9 mouse cellular contexts compared by ENCODE assay signal in genomic region chr11:68485206-68485942, GRCm38 (mm10). TPM values are rescaled to one million over a fixed set of nuclear protein-coding genes. Genes with fewer than 3 reads are reported as not detected.
A peak's percentile ranks its signal among the peaks of the same experiment; 100 is the strongest.
DNase-seq lines count a peak whose midpoint lies in the region; ATAC-seq lines count a peak whose summit lies in the region.
"Had no signal": no experiment of that assay in that cellular context is flagged by ENCODE, and none has a peak within 500 bp of the region (broad histone marks: within the 10 kb centered on the region; RNA-seq: fewer than 3 reads in every experiment).

No protein-coding gene starts in this region.

- no peak overlapping the region for H3K9ac ChIP-seq in hindbrain, embryonic 12.5 days
- no peak overlapping the region for H3K9ac ChIP-seq in midbrain, embryonic 16.5 days (ENCODE audit: low read depth, low read length)

- 45% methylated on average over 8 of the region's 8 CpGs for WGBS in hindbrain, embryonic 10.5 days
- WGBS in hindbrain, embryonic 12.5 days = 40% methylated on average over 8 of the region's 8 CpGs
- WGBS in large intestine, adult 2 months = 32% methylated on average over 8 of the region's 8 CpGs
- WGBS in midbrain, embryonic 16.5 days = 31% methylated on average over 8 of the region's 8 CpGs

- intact Hi-C loops in gastrocnemius, postnatal 14 days (cut with DNase I; ENCODE audit: low total_unique reads) = loop anchor here (5.0 kb wide), 1 partner anchor 317 kb away; no protein-coding TSS in a partner anchor

- no peaks in the 10 kb centered on the region for H3K27me3 ChIP-seq in hindbrain, embryonic 10.5 days (ENCODE audit: insufficient read depth, poor library complexity, severe bottlenecking)
- H3K27me3 ChIP-seq in hindbrain, embryonic 12.5 days = no peaks in the 10 kb centered on the region
- no peaks in the 10 kb centered on the region for H3K27me3 ChIP-seq in midbrain, embryonic 16.5 days (ENCODE audit: control insufficient read depth, insufficient read depth, low read depth, low read length)

- peaks cover 12% of the 10 kb centered on the region for H3K4me1 ChIP-seq in hindbrain, embryonic 10.5 days (replicated peaks)
- H3K4me1 ChIP-seq in hindbrain, embryonic 12.5 days = peaks cover 6% of the 10 kb centered on the region
- H3K4me1 ChIP-seq in midbrain, embryonic 16.5 days (ENCODE audit: control insufficient read depth, insufficient read depth, low read length) = no peaks in the 10 kb centered on the region

- ATAC-seq in hindbrain, embryonic 12.5 days (ENCODE audit: low FRiP score) = no peak
- peak; percentile 67 for ATAC-seq in CD4-positive, CD25-positive, alpha-beta regulatory T cell, adult 4 months
- peak; percentile 21; the same call in 1 of the 2 replicates for ATAC-seq in midbrain, embryonic 16.5 days

- H3K4me2 ChIP-seq in hindbrain, embryonic 12.5 days (replicated peaks) = no peak overlapping the region
- no peak overlapping the region for H3K4me2 ChIP-seq in midbrain, embryonic 16.5 days (ENCODE audit: low read length)

- no peak overlapping the region for H3K27ac ChIP-seq in hindbrain, embryonic 10.5 days
- H3K27ac ChIP-seq in hindbrain, embryonic 12.5 days = no peak overlapping the region
- H3K27ac ChIP-seq in midbrain, embryonic 16.5 days (ENCODE audit: low read length) = no peak overlapping the region

- H3K4me3 ChIP-seq in hindbrain, embryonic 10.5 days = no peak overlapping the region
- H3K4me3 ChIP-seq in hindbrain, embryonic 12.5 days = no peak overlapping the region
- H3K4me3 ChIP-seq in midbrain, embryonic 16.5 days (ENCODE audit: low read depth, low read length) = no peak overlapping the region
- H3K4me3 ChIP-seq: myocyte had no signal

- no peaks in the 10 kb centered on the region for H3K36me3 ChIP-seq in hindbrain, embryonic 10.5 days
- H3K36me3 ChIP-seq in hindbrain, embryonic 12.5 days = no peaks in the 10 kb centered on the region
- H3K36me3 ChIP-seq in midbrain, embryonic 16.5 days (ENCODE audit: control insufficient read depth, insufficient read depth, low read length) = no peaks in the 10 kb centered on the region

- H3K9me3 ChIP-seq in hindbrain, embryonic 10.5 days = no peaks in the 10 kb centered on the region
- H3K9me3 ChIP-seq in hindbrain, embryonic 12.5 days (replicated peaks) = no peaks in the 10 kb centered on the region
- H3K9me3 ChIP-seq in midbrain, embryonic 16.5 days (replicated peaks; ENCODE audit: control insufficient read depth, low read length, poor library complexity, severe bottlenecking) = no peaks in the 10 kb centered on the region

- peak; percentile 25 for DNase-seq in hindbrain, embryonic 10.5 days (ENCODE audit: low spot score)
- peak; percentile 86 for DNase-seq in brain, adult 2 months (ENCODE audit: low read depth, low spot score)
- peak; percentile 62 for DNase-seq in forelimb bud, embryonic 11.5 days (ENCODE audit: low read depth, low spot score)
- DNase-seq in large intestine, adult 2 months (ENCODE audit: low read depth, low spot score) = peak; percentile 24
- DNase-seq in gastrocnemius, postnatal 14 days = no peak

RNA-seq across cellular contexts. Expression of gene Pik3r6, which starts 17.4 kb away (rescaled TPM):
- polyA plus RNA-seq in hindbrain, embryonic 10.5 days (2016; fragmentation: Nextera tagmentation; extraction: Ambion mirVana) = 2.0 and 2.1 TPM in 2 replicates
- polyA plus RNA-seq in hindbrain, embryonic 12.5 days (2016; fragmentation: Nextera tagmentation; extraction: Ambion mirVana) = 1.4 and 2.1 TPM in 2 replicates
- polyA plus RNA-seq in CD4-positive, CD25-positive, alpha-beta regulatory T cell, adult 4 months (2017; shearing (Covaris generic)) = not detected
- 1.6 and 2.8 TPM in 2 replicates for polyA plus RNA-seq in large intestine, adult 2 months (2012; rRNA removed)
- polyA plus RNA-seq in midbrain, embryonic 16.5 days (2015; fragmentation: Nextera tagmentation; extraction: Ambion mirVana) = 1.3 and 2.5 TPM in 2 replicates
- total RNA-seq in gastrocnemius, postnatal 14 days (2021) = 1 to 10 TPM; 2.7 to 2.9 TPM

RNA-seq across cellular contexts. Expression of gene Pik3r5, which starts 53.5 kb away (rescaled TPM):
- polyA plus RNA-seq in hindbrain, embryonic 10.5 days (2016; fragmentation: Nextera tagmentation; extraction: Ambion mirVana) = 0.88 and 1.2 TPM in 2 replicates
- 0.81 and 1.0 TPM in 2 replicates for polyA plus RNA-seq in hindbrain, embryonic 12.5 days (2016; fragmentation: Nextera tagmentation; extraction: Ambion mirVana)
- 10 to 100 TPM; 17.9 to 26.3 TPM for polyA plus RNA-seq in CD4-positive, CD25-positive, alpha-beta regulatory T cell, adult 4 months (2017; shearing (Covaris generic))
- 4.7 and 7.3 TPM in 2 replicates for polyA plus RNA-seq in large intestine, adult 2 months (2012; rRNA removed)
- 0.21 and 0.24 TPM in 2 replicates for polyA plus RNA-seq in midbrain, embryonic 16.5 days (2015; fragmentation: Nextera tagmentation; extraction: Ambion mirVana)
- total RNA-seq in gastrocnemius, postnatal 14 days (2021) = under 1 TPM; 0.35 to 0.41 TPM
